Mouse (Mus musculus) heart, embryonic 14.5 days (tissue): ENCODE data around the gene Kcne1l. TPM values are rescaled to one million over a fixed set of nuclear protein-coding genes. Genes with fewer than 3 reads are reported as not detected.

Experiments
- ATAC-seq: fragments of 200-750 bp; cut with Nextera tagmentation; 2 replicates; pipeline ENCODE4 v1.8.0; 2017; ENCODE audit warnings: low read depth, moderate TSS enrichment; ENCODE audit not compliant: insufficient number of reproducible peaks, insufficient read depth, low FRiP score
- H3K27ac ChIP-seq, 2 experiments: fragments of 200-500 bp in 1 of 2; fragments of 300-500 bp in 1 of 2; sonication (generic) in 1 of 2; replicated peaks in 1 of 2; 2 replicates each; pipeline ENCODE4 v1.5.1; 2012 to 2014; ENCODE audit warnings: low read depth in 2 of 2, low read length in 2 of 2, control low read depth in 1 of 2, mild to moderate bottlenecking in 1 of 2, mixed read lengths in 1 of 2; ENCODE audit not compliant: control insufficient read depth in 1 of 2, insufficient read depth in 1 of 2
- H3K27me3 ChIP-seq: fragments of 300-500 bp; sonication (generic); 2 replicates; pipeline ENCODE4 v1.6.1; 2014; ENCODE audit warnings: mild to moderate bottlenecking, low read length, control low read depth; ENCODE audit not compliant: control insufficient read depth, insufficient read depth
- H3K36me3 ChIP-seq: fragments of 300-500 bp; sonication (generic); 2 replicates; pipeline ENCODE4 v1.6.1; 2014; ENCODE audit warnings: mild to moderate bottlenecking, control low read depth, low read length, mixed read lengths; ENCODE audit not compliant: control insufficient read depth, insufficient read depth
- H3K4me1 ChIP-seq, 2 experiments: fragments of 200-500 bp in 1 of 2; fragments of 300-500 bp in 1 of 2; sonication (generic) in 1 of 2; 2 replicates each; pipeline ENCODE4 v1.6.1; 2012 to 2014; ENCODE audit warnings: low read length in 2 of 2, control low read depth in 1 of 2, mixed read lengths in 1 of 2; ENCODE audit not compliant: control insufficient read depth in 2 of 2, insufficient read depth in 2 of 2
- H3K4me2 ChIP-seq: fragments of 300-500 bp; sonication (generic); 2 replicates; pipeline ENCODE4 v1.6.1; 2014; ENCODE audit warnings: mild to moderate bottlenecking, low read length
- H3K4me3 ChIP-seq, 2 experiments: fragments of 200-500 bp in 1 of 2; fragments of 300-500 bp in 1 of 2; sonication (generic) in 1 of 2; 2 replicates each; pipeline ENCODE4 v1.5.1; 2012 to 2014; ENCODE audit warnings: low read length in 2 of 2, mild to moderate bottlenecking in 2 of 2, control low read depth in 1 of 2, low read depth in 1 of 2, moderate library complexity in 1 of 2; ENCODE audit not compliant: control insufficient read depth in 1 of 2, insufficient read depth in 1 of 2
- H3K9ac ChIP-seq: fragments of 300-500 bp; sonication (generic); 2 replicates; pipeline ENCODE4 v1.6.1; 2014; ENCODE audit warnings: mild to moderate bottlenecking, low read length
- H3K9me3 ChIP-seq: fragments of 300-500 bp; sonication (generic); 2 replicates; pipeline ENCODE4 v1.6.1; 2016; ENCODE audit warnings: low read length, control low read depth; ENCODE audit not compliant: control insufficient read depth
- WGBS: fragments of 180-500 bp; shearing (Covaris S2); extraction: QIAGEN DNeasy Blood & Tissue Kit; methylation state at CpG from one replicate; pipeline ENCODE4 v1.1.7; 2014; 5-methylcytosine and 5-hydroxymethylcytosine counted together
- polyA plus RNA-seq: library from polyadenylated mRNA; unstranded; fragments of >200 nt; fragmentation: Nextera tagmentation; extraction: Ambion mirVana; gene quantifications from 2 replicates; pipeline ENCODE4 v1.2.1, GENCODE M21; 2014

Kcne1l gene
- 17.3 and 17.8 TPM in 2 replicates for polyA plus RNA-seq

DNA sequence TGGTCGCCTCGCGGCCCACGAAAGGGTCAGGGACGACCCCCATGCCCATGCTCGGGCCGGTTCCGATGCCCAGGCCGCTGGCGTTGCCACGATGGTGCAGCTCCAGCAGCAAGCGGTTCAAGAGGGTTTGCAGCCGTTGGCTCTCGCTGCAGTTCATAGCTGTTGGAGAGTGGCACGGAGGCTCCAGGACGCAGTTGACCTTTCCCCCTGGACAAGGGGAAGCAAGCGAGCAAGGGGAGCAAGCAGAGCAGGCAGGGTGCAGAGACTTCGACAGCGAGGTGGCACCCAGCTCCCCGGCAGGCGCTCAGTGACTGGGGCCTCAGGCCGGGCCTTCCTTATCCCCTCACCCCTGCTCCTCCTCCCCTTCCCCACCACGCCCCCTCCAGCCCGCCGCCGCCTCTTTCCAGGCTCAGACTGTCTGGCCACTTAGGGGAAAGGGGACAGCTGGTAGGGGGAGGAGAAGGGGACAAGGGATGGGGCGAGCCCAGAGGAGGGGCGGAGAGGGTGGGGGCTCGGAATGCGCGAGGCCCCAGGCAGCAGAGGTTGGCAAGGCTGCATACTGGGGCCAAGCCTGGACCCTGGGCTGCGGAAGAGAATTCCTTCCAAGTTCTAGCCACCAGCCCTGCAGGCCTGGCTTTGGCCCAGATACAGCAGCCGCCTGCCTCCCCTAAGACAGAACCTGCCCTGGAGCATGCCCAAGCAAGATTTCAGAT, at the start of gene Kcne1l:
TSS of gene Kcne1l (minus strand) at position 426 of the 713 bp plus-strand sequence.
- Histone ChIP-seq H3K4me3 (peak within 1 kb of the TSS; percentile 32 to 41), H3K27me3 (peaks cover 14% of the 10 kb centered on the region; the same call in 1 of the 2 replicates), H3K36me3 (no peaks in the 10 kb centered on the region), H3K9me3 (no peaks in the 10 kb centered on the region), H3K4me2 (peak within 1 kb of the TSS; percentile 66), H3K4me1 (peaks cover 4 to 5% of the 10 kb centered on the region in 2 experiments; a peak in 2 of 4 replicates), H3K9ac (peak within 1 kb of the TSS; percentile 48; the same call in 1 of the 2 replicates), H3K27ac (no peak within 1 kb of the TSS)
- WGBS = 34% methylated on average over 33 of the region's 33 CpGs
- peak; percentile 50; the same call in 1 of the 2 replicates for ATAC-seq

DNA sequence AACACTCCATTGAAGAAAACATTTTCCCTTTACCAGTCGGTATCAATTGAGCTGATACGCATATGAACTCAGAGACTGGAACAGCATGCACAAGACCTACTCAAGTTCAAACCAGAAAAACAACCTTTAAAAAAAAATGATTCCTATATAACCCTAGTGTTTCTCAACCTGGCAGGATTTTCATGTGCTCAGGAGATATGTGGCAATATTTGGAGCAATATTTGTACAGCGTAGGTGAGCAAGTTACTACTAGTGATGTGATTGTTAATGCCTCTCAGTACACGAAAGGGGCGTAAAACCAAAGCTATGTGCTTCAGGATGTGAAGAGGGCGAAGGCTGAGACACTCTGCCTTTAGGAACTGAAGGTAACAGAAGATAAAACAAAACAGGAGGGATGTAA, 30.1 kb upstream of the Kcne1l start:
- Histone ChIP-seq H3K9me3 (no peaks in the 10 kb centered on the region), H3K27me3 (no peaks in the 10 kb centered on the region), H3K36me3 (peaks cover 22% of the 10 kb centered on the region; the same call in 1 of the 2 replicates), H3K4me3 (no peak overlapping the region), H3K9ac (no peak overlapping the region), H3K4me1 (no peaks in the 10 kb centered on the region), H3K27ac (no peak overlapping the region), H3K4me2 (no peak overlapping the region)
- WGBS = 88% methylated on average over 6 of the region's 6 CpGs
- ATAC-seq = no peak

DNA sequence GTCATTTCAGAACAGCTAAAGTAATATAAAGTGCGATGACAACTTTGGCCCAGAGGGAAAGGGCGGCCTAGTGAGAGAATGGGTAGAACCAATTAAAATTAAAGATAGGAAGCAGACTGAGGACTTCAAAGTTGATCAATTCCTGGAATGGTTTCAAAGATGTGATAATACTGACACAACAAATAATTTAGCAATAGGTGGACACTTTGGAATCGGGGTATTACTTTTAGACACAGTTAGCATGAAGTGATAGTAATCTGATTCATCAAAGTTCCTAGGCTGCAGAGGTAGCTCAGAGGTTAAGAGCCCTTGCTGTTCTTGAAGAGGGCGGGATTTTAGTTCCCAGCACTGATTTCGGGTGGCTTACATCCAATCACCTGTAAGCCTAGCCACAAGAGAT, 29.4 kb upstream of the Kcne1l start:
- no peak overlapping the region for H3K4me3 ChIP-seq
- H3K36me3 ChIP-seq = peaks cover 18% of the 10 kb centered on the region; the same call in 1 of the 2 replicates
- no peak for ATAC-seq
- WGBS = 83% methylated on average over 5 of the region's 5 CpGs
- H3K27ac ChIP-seq = no peak overlapping the region
- H3K9me3 ChIP-seq = no peaks in the 10 kb centered on the region
- no peaks in the 10 kb centered on the region for H3K4me1 ChIP-seq
- no peak overlapping the region for H3K4me2 ChIP-seq
- no peak overlapping the region for H3K9ac ChIP-seq
- H3K27me3 ChIP-seq = no peaks in the 10 kb centered on the region

DNA sequence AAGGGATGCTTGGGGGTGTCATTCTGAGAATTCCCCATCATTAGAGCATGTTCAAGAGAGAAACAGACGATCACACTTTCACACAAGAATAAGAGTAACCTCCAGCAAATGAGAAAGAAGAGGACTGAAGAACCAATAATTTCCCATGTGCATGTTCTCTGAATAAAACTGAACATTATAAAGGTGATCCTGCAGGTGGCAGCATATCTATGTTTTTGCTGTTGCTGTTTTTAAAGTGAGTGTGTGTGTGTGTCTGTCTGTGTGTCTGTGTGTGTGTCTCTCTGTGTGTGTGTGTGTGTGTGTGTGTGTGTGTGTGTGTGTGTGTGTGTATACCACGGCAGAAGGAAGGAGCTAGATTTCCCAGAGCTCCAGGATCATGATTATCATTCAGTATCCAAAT, 19.7 kb upstream of the Kcne1l start:
- WGBS = 81% methylated on average over 2 of the region's 2 CpGs
- H3K4me1 ChIP-seq = no peaks in the 10 kb centered on the region

DNA sequence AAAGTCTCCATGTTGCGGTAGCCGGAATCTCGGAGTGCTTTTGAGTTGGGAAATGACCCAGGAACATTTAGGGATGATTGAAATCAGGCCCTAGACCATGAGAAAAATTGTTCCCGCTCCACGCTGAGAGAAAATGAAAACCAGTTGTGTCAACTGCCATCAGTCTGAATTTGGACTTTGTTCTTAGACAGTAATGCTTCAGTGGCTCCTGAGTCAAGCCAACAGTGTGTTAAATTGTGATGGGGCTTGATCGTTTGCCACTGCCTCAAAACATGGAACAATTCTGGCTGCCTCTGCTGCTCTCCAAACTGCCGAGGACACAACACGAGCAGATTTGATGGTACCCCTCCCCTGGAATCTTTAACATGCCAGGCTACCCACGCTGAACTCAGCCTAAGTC, 10.0 kb upstream of the Kcne1l start:
- Histone ChIP-seq H3K9me3 (no peaks in the 10 kb centered on the region), H3K9ac (no peak overlapping the region), H3K27me3 (no peaks in the 10 kb centered on the region), H3K36me3 (no peaks in the 10 kb centered on the region), H3K27ac (no peak overlapping the region), H3K4me3 (no peak overlapping the region), H3K4me2 (no peak overlapping the region), H3K4me1 (no peaks in the 10 kb centered on the region)
- 78% methylated on average over 9 of the region's 9 CpGs for WGBS
- no peak for ATAC-seq

More for the DNA sequence above, 19.7 kb upstream of the Kcne1l start:
- H3K4me3 ChIP-seq = no peak overlapping the region
- no peak overlapping the region for H3K27ac ChIP-seq
- H3K9me3 ChIP-seq = no peaks in the 10 kb centered on the region
- H3K27me3 ChIP-seq = no peaks in the 10 kb centered on the region
- no peak for ATAC-seq
- no peak overlapping the region for H3K9ac ChIP-seq
- no peak overlapping the region for H3K4me2 ChIP-seq
- peaks cover 6% of the 10 kb centered on the region; the same call in 1 of the 2 replicates for H3K36me3 ChIP-seq

DNA sequence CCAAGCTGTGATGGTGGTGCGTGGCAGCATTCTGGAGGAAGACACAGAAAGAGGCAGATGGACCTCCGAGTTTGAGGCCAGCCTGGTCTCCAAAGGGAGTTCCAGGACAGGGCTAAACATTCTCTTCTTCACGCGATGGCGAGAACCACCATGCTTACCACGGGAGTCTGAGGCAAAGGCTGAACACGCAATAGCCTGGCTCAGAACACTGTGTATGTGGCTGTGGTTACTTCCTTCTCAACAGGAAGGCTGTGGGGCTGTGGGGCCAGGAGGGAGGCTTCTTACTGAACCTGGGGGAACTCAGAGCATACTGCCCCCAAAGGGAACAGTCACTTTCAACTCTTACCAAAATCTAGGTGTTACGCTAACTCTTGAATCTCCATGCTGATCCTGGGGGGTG, 9.2 kb upstream of the Kcne1l start:
- WGBS = 64% methylated on average over 8 of the region's 8 CpGs
- H3K27me3 ChIP-seq = no peaks in the 10 kb centered on the region

DNA sequence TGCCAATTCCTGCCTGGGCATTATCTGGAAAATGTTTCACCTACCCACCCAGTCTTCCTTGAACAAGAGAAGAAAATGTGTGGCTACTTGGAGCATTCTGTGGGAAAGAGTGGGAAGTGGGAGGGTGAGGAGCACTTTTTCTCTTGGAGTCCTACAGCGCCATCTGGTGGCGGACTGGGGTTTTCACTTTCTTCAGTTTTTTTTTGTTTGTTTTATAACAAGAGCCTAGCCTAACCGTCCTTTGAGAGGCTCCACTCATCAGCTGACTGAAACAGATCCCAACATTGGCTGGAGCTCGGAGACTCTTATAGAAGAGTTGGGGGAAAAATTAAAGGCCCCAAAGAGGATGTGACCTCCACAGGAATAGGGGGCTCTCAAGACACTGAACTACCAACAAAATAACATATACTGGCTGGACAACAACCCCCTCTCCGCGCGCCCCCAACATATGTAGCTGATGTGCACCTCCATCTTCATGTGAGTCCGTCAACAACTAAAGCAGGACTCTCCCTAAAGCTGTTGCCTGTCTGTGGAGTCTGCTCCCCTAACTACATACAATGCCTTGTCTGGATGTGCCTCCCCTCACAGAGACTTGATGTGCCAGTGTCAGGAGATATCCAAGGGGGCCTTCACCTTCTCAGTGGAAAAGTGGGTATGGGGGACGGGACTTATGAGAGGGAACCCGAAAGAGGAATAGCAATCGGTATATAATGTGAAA, 8.4 kb upstream of the Kcne1l start:
- ATAC-seq = no peak
- WGBS = 47% methylated on average over 11 of the region's 11 CpGs

More for the DNA sequence above, 9.2 kb upstream of the Kcne1l start:
- Histone ChIP-seq H3K27ac (no peak overlapping the region), H3K9me3 (no peaks in the 10 kb centered on the region), H3K4me2 (no peak overlapping the region), H3K4me1 (no peaks in the 10 kb centered on the region), H3K9ac (no peak overlapping the region), H3K36me3 (no peaks in the 10 kb centered on the region), H3K4me3 (no peak overlapping the region)
- ATAC-seq = no peak

More for the DNA sequence above, 8.4 kb upstream of the Kcne1l start:
- Histone ChIP-seq H3K36me3 (no peaks in the 10 kb centered on the region), H3K27me3 (no peaks in the 10 kb centered on the region), H3K4me2 (no peak overlapping the region), H3K27ac (no peak overlapping the region), H3K9ac (no peak overlapping the region), H3K4me1 (no peaks in the 10 kb centered on the region), H3K4me3 (no peak overlapping the region), H3K9me3 (no peaks in the 10 kb centered on the region)
